Mouse (Mus musculus): ENCODE data around the gene Gstp2. TPM values are rescaled to one million over a fixed set of nuclear protein-coding genes. Genes with fewer than 3 reads are reported as not detected.
A peak's percentile ranks its signal among the peaks of the same experiment; 100 is the strongest.
"Not testable (repeated sequence)": the region's sequence is repeated elsewhere in the genome, so short reads cannot be mapped to it uniquely, and the experiment has no call there.

Gene Gstp2
- polyA plus RNA-seq, 1 experiment, result 132 TPM

DNA sequence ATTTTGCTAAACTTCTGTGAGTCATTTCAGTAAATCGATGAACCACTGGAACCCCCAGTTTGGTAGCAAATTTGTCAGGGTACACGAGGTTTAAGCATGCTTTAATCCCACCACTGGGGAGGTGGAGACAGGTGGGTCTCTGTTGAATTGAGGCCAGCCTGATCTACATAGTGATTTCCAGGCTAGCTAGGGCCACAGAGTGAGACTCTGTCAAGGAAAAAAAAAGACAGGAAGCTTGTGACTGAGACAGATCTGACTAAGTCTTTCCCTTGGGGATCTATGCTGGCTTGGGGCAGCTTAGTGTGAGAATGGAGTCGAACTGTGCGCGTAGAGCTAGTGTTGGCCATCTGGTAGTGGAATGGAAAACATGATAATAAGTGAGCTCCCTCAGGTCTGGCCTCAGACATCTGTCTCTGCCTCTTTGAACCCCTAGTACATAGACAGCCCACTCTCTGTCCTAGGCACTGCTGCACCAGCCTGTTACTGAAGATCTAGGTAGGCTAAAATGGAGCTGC lies 6.8 kb upstream of the Gstp2 start:
- Histone ChIP-seq H3K27me3 (ENCODE audit: control insufficient read depth, insufficient read depth, low read length) (no peaks in the 10 kb centered on the region), H3K4me3 (ENCODE audit: extremely low read depth, insufficient read depth, insufficient read length) (no peak overlapping the region), H3K27ac (ENCODE audit: insufficient read depth, low read length) (no peak overlapping the region), H3K4me1 (ENCODE audit: control insufficient read depth, insufficient read depth, insufficient read length) (no peaks in the 10 kb centered on the region), H3K36me3 (ENCODE audit: control insufficient read depth, insufficient read depth, low read length) (no peaks in the 10 kb centered on the region)
- WGBS, result 43% methylated on average over 5 of the region's 5 CpGs
- TF ChIP-seq POLR2A (IDR thresholded peaks at IDR 0.05; ENCODE audit: low read depth, low read length) (no peak), CTCF (IDR thresholded peaks at IDR 0.05; ENCODE audit: extremely low read depth, insufficient read depth, insufficient read length, insufficient replicate concordance) (no peak)
- no peak for DNase-seq (ENCODE audit: low read depth in 1 of 2, low spot score in 2 of 2)

DNA sequence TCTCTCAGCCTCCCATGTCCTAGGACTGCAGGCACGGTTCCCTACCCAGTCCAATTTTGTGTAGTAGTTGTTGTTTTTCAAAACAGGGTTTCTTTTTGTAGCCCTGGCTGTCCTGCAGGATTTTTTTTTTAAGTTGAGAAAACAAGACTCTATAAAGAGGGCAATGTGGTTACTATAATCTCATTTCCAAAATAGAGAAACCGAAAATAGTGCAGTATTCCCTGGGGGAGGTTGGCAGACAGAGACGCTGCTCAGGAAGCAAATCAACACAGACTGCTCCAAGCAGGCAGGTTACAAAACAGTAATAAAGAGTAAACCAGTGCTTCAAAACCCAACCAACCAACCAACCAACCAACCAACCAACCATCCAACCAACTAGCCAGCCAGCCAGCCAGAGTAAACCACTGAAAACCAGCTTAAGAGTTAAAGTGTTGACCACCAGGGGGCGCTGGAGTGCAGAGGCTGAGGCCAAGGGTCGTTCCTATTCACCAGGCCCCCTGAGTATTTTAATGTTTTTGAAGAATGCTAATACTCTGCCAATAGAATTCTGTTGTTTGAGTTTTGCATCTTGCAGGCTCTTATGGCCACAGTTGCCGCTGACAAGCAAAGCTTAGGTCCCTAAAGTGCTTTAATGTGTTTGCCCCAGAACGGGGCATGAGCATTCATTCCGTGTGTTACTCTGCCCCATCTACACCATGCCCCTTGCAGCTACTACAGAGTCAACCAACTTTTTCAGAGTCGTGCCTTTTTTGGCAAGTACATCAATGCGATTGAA lies 6.1 kb upstream of the Gstp2 start:
- no peak overlapping the region for H3K4me3 ChIP-seq (ENCODE audit: extremely low read depth, insufficient read depth, insufficient read length)
- no peaks in the 10 kb centered on the region for H3K36me3 ChIP-seq (ENCODE audit: control insufficient read depth, insufficient read depth, low read length)
- peak; percentile 41 to 66 for DNase-seq (ENCODE audit: low read depth in 1 of 2, low spot score in 2 of 2)
- no peaks in the 10 kb centered on the region for H3K27me3 ChIP-seq (ENCODE audit: control insufficient read depth, insufficient read depth, low read length)
- TF ChIP-seq CTCF (IDR thresholded peaks at IDR 0.05; ENCODE audit: extremely low read depth, insufficient read depth, insufficient read length, insufficient replicate concordance), result peak; percentile 77; the same call in 1 of the 2 replicates
- TF ChIP-seq POLR2A (IDR thresholded peaks at IDR 0.05; ENCODE audit: low read depth, low read length), result no peak
- no peaks in the 10 kb centered on the region for H3K4me1 ChIP-seq (ENCODE audit: control insufficient read depth, insufficient read depth, insufficient read length)
- 37% methylated on average over 10 of the region's 10 CpGs for WGBS
- no peak overlapping the region for H3K27ac ChIP-seq (ENCODE audit: insufficient read depth, low read length)

DNA sequence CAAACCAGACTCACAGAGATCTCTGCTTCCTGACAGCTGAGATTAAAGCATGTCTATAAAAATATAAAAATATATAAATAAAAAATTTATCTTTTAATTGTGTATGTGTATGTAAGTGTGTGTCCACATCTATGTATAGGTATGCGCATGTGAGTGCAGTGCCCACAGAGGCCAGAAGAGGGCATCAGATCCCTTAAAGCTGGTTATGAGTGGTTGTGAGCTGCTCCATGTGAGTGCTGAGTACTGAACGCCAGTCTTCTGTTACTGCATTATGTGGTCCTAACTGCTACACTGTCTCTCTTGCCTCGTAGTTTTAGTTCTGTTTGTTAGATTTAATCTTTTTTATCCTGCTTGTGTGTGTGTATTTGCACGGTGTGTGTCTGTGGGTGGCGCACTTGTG lies 5.2 kb upstream of the Gstp2 start:
- Histone ChIP-seq H3K36me3 (ENCODE audit: control insufficient read depth, insufficient read depth, low read length) (no peaks in the 10 kb centered on the region), H3K27ac (ENCODE audit: insufficient read depth, low read length) (no peak overlapping the region), H3K4me3 (ENCODE audit: extremely low read depth, insufficient read depth, insufficient read length) (no peak overlapping the region), H3K27me3 (ENCODE audit: control insufficient read depth, insufficient read depth, low read length) (no peaks in the 10 kb centered on the region), H3K4me1 (ENCODE audit: control insufficient read depth, insufficient read depth, insufficient read length) (no peaks in the 10 kb centered on the region)
- no peak for TF ChIP-seq CTCF (IDR thresholded peaks at IDR 0.05; ENCODE audit: extremely low read depth, insufficient read depth, insufficient read length, insufficient replicate concordance)
- DNase-seq (ENCODE audit: low read depth in 1 of 2, low spot score in 2 of 2), result no peak
- WGBS, result 99% methylated on average over 5 of the region's 5 CpGs

- not testable (repeated sequence) for H3K4me1 ChIP-seq (ENCODE audit: control insufficient read depth, insufficient read depth, insufficient read length); DNase-seq (ENCODE audit: low read depth in 1 of 2, low spot score in 2 of 2); H3K27me3 ChIP-seq (ENCODE audit: control insufficient read depth, insufficient read depth, low read length); H3K4me3 ChIP-seq (ENCODE audit: extremely low read depth, insufficient read depth, insufficient read length); H3K27ac ChIP-seq (ENCODE audit: insufficient read depth, low read length); H3K36me3 ChIP-seq (ENCODE audit: control insufficient read depth, insufficient read depth, low read length)
- WGBS, result 78% methylated on average over 5 of the region's 5 CpGs
Observed at GRCm38 (mm10) chr19:4049069-4049468, 3.2 kb upstream of the Gstp2 start.

DNA sequence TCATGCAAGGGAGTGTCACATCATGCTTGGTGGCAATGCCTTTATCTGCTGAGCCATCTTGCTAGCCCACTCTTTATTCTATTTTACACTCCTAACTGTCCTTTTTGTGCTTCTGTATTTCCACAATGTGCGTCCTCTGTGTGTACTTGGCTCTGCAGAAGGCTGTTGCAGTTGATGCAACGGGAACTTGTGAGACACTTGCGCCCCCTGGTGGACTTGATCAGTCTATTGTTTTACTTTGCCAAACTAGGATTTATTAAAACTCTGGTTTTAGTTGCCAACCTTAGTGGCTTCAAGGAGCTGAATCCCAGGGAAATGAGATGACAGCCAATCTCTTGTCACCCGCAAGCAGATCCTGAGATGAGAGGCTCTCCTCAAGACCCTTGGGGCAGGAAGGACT lies 2.0 kb upstream of the Gstp2 start:
- no peak overlapping the region for H3K27ac ChIP-seq (ENCODE audit: insufficient read depth, low read length)
- no peaks in the 10 kb centered on the region for H3K4me1 ChIP-seq (ENCODE audit: control insufficient read depth, insufficient read depth, insufficient read length)
- peak; percentile 67 to 79 for DNase-seq (ENCODE audit: low read depth in 1 of 2, low spot score in 2 of 2)
- H3K36me3 ChIP-seq (ENCODE audit: control insufficient read depth, insufficient read depth, low read length), result no peaks in the 10 kb centered on the region
- TF ChIP-seq CTCF (IDR thresholded peaks at IDR 0.05; ENCODE audit: extremely low read depth, insufficient read depth, insufficient read length, insufficient replicate concordance) (peak; percentile 75; the same call in 1 of the 2 replicates), POLR2A (IDR thresholded peaks at IDR 0.05; ENCODE audit: low read depth, low read length) (no peak)
- no peaks in the 10 kb centered on the region for H3K27me3 ChIP-seq (ENCODE audit: control insufficient read depth, insufficient read depth, low read length)
- H3K4me3 ChIP-seq (ENCODE audit: extremely low read depth, insufficient read depth, insufficient read length), result no peak overlapping the region
- WGBS, result 11% methylated on average over 4 of the region's 4 CpGs

DNA sequence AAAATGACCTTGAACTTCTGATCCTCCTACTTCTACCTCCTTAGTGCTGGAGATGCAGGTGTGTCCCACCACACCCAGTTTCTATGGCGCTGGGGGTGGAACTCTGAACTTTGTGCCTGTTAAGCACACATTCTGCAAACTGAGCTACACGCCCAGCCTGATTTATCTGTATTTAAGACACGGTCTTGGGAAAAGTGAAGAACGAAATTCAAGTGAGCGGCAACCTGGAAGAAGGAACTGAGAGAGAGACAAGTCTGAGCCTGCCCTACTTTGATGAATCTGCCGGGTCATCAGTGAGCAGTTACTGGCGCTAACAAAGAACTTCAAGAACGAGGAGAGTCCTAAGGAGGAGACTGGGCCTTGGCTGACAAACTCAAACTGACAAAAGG lies 1.0 kb upstream of the Gstp2 start:
- Histone ChIP-seq H3K27me3 (ENCODE audit: control insufficient read depth, insufficient read depth, low read length) (no peaks in the 10 kb centered on the region), H3K36me3 (ENCODE audit: control insufficient read depth, insufficient read depth, low read length) (no peaks in the 10 kb centered on the region), H3K27ac (ENCODE audit: insufficient read depth, low read length) (no peak overlapping the region), H3K4me3 (ENCODE audit: extremely low read depth, insufficient read depth, insufficient read length) (no peak overlapping the region), H3K4me1 (ENCODE audit: control insufficient read depth, insufficient read depth, insufficient read length) (no peaks in the 10 kb centered on the region)
- TF ChIP-seq POLR2A (IDR thresholded peaks at IDR 0.05; ENCODE audit: low read depth, low read length) (no peak), CTCF (IDR thresholded peaks at IDR 0.05; ENCODE audit: extremely low read depth, insufficient read depth, insufficient read length, insufficient replicate concordance) (no peak)
- no peak for DNase-seq (ENCODE audit: low read depth in 1 of 2, low spot score in 2 of 2)
- WGBS, result 72% methylated on average over 8 of the region's 8 CpGs

GRCm38 (mm10) chr19:4044109-4044508 lies 1.7 kb downstream of the Gstp2 start:
- 59% methylated on average over 5 of the region's 5 CpGs for WGBS
- DNase-seq (ENCODE audit: low read depth in 1 of 2, low spot score in 2 of 2); H3K36me3 ChIP-seq (ENCODE audit: control insufficient read depth, insufficient read depth, low read length); H3K27ac ChIP-seq (ENCODE audit: insufficient read depth, low read length); H3K27me3 ChIP-seq (ENCODE audit: control insufficient read depth, insufficient read depth, low read length); H3K4me3 ChIP-seq (ENCODE audit: extremely low read depth, insufficient read depth, insufficient read length); H3K4me1 ChIP-seq (ENCODE audit: control insufficient read depth, insufficient read depth, insufficient read length): not testable (repeated sequence)
